Mouse (Mus musculus): ENCODE measurements at regions not wholly inside any gene's neighbourhood (a gene's known extent, or its start where the extent isn't known, plus 50 kb on each side); places are given as distances from the start of the nearest gene placed in this dataset.
A peak's percentile ranks its signal among the peaks of the same experiment; 100 is the strongest.
"Not testable (repeated sequence)": the region's sequence is repeated elsewhere in the genome, so short reads cannot be mapped to it uniquely, and the experiment has no call there.

GRCm38 (mm10) chr12:20802027-20802426 lies 188.2 kb upstream of the Asap2 start:
- not testable (repeated sequence) for DNase-seq; H3K4me1 ChIP-seq (ENCODE audit: control insufficient read depth, insufficient read depth, low read length); H3K27me3 ChIP-seq (ENCODE audit: control insufficient read depth, insufficient read depth, low read length); H3K9ac ChIP-seq (replicated peaks; ENCODE audit: low read length); H3K4me2 ChIP-seq (ENCODE audit: low read length); H3K27ac ChIP-seq (replicated peaks; ENCODE audit: low read depth, low read length); H3K36me3 ChIP-seq (ENCODE audit: control insufficient read depth, insufficient read depth, low read length); ATAC-seq (ENCODE audit: low FRiP score, low TSS enrichment); H3K4me3 ChIP-seq (replicated peaks; ENCODE audit: low read depth, low read length)
- H3K9me3 ChIP-seq (ENCODE audit: control insufficient read depth, low read length): peaks cover 10% of the 10 kb centered on the region; the same call in 1 of the 2 replicates
- 74% methylated on average over 4 of the region's 4 CpGs for WGBS

- H3K27ac ChIP-seq (replicated peaks; ENCODE audit: low read depth, low read length); H3K9ac ChIP-seq (replicated peaks; ENCODE audit: low read length); H3K4me2 ChIP-seq (ENCODE audit: low read length); ATAC-seq (ENCODE audit: low FRiP score, low TSS enrichment); H3K27me3 ChIP-seq (ENCODE audit: control insufficient read depth, insufficient read depth, low read length); H3K4me3 ChIP-seq (replicated peaks; ENCODE audit: low read depth, low read length); DNase-seq; H3K36me3 ChIP-seq (ENCODE audit: control insufficient read depth, insufficient read depth, low read length); H3K4me1 ChIP-seq (ENCODE audit: control insufficient read depth, insufficient read depth, low read length): not testable (repeated sequence)
- WGBS: 87% methylated on average over 4 of the region's 5 CpGs
- peaks cover 14% of the 10 kb centered on the region for H3K9me3 ChIP-seq (ENCODE audit: control insufficient read depth, low read length)
These were observed 184.8 kb upstream of the Asap2 start for GRCm38 (mm10) chr12:20805466-20805865.

- Histone ChIP-seq H3K9ac (replicated peaks; ENCODE audit: low read length) (no peak overlapping the region), H3K36me3 (ENCODE audit: control insufficient read depth, insufficient read depth, low read length) (no peaks in the 10 kb centered on the region), H3K9me3 (ENCODE audit: control insufficient read depth, low read length) (peaks cover 16% of the 10 kb centered on the region), H3K4me1 (ENCODE audit: control insufficient read depth, insufficient read depth, low read length) (no peaks in the 10 kb centered on the region), H3K4me2 (ENCODE audit: low read length) (no peak overlapping the region), H3K4me3 (replicated peaks; ENCODE audit: low read depth, low read length) (no peak overlapping the region), H3K27ac (replicated peaks; ENCODE audit: low read depth, low read length) (no peak overlapping the region), H3K27me3 (ENCODE audit: control insufficient read depth, insufficient read depth, low read length) (no peaks in the 10 kb centered on the region)
- ATAC-seq (ENCODE audit: low FRiP score, low TSS enrichment) (no peak), DNase-seq (no peak)
- 89% methylated on average over 2 of the region's 2 CpGs for WGBS
These were observed 183.6 kb upstream of the Asap2 start for GRCm38 (mm10) chr12:20806681-20807080.

- DNase-seq; H3K4me3 ChIP-seq (replicated peaks; ENCODE audit: low read depth, low read length); H3K4me2 ChIP-seq (ENCODE audit: low read length); H3K9ac ChIP-seq (replicated peaks; ENCODE audit: low read length); H3K27ac ChIP-seq (replicated peaks; ENCODE audit: low read depth, low read length); H3K4me1 ChIP-seq (ENCODE audit: control insufficient read depth, insufficient read depth, low read length); H3K27me3 ChIP-seq (ENCODE audit: control insufficient read depth, insufficient read depth, low read length); H3K36me3 ChIP-seq (ENCODE audit: control insufficient read depth, insufficient read depth, low read length); ATAC-seq (ENCODE audit: low FRiP score, low TSS enrichment): not testable (repeated sequence)
- peaks cover 49% of the 10 kb centered on the region for H3K9me3 ChIP-seq (ENCODE audit: control insufficient read depth, low read length)
- 82% methylated on average over 6 of the region's 6 CpGs for WGBS
These were observed 176.4 kb upstream of the Asap2 start for GRCm38 (mm10) chr12:20813836-20814235.

DNA sequence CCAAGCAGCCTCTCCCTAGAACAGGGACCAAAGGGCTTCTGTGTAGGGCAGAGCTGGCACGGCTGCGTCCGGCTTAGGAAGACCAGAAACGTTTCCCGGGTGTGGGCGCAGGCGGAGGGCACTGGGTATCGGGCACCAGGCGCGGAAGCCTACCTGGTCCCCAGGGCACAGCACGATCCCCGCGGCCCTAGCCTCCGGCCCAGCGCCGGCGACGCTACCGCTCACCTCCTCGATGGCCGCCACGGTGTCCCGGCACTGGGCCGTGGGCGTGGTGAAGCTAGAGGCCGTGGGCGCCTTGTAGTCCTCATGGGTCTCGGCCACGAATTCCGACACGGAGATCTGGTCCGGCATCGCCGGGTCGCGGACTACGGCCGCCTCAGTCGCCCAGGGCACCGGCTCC lies 175.1 kb upstream of the Asap2 start:
- WGBS: 36% methylated on average over 40 of the region's 40 CpGs
- not testable (repeated sequence) for H3K27me3 ChIP-seq (ENCODE audit: control insufficient read depth, insufficient read depth, low read length); H3K9ac ChIP-seq (replicated peaks; ENCODE audit: low read length); H3K4me1 ChIP-seq (ENCODE audit: control insufficient read depth, insufficient read depth, low read length); H3K36me3 ChIP-seq (ENCODE audit: control insufficient read depth, insufficient read depth, low read length); H3K27ac ChIP-seq (replicated peaks; ENCODE audit: low read depth, low read length); H3K4me2 ChIP-seq (ENCODE audit: low read length); ATAC-seq (ENCODE audit: low FRiP score, low TSS enrichment); DNase-seq; H3K4me3 ChIP-seq (replicated peaks; ENCODE audit: low read depth, low read length)
- peaks cover 46% of the 10 kb centered on the region for H3K9me3 ChIP-seq (ENCODE audit: control insufficient read depth, low read length)

GRCm38 (mm10) chr12:20815599-20815998 lies 174.7 kb upstream of the Asap2 start:
- H3K27me3 ChIP-seq (ENCODE audit: control insufficient read depth, insufficient read depth, low read length): no peaks in the 10 kb centered on the region
- peak; percentile 1 for DNase-seq
- H3K9me3 ChIP-seq (ENCODE audit: control insufficient read depth, low read length): peaks cover 42% of the 10 kb centered on the region
- ATAC-seq (ENCODE audit: low FRiP score, low TSS enrichment): no peak
- no peak overlapping the region for H3K27ac ChIP-seq (replicated peaks; ENCODE audit: low read depth, low read length)
- no peaks in the 10 kb centered on the region for H3K4me1 ChIP-seq (ENCODE audit: control insufficient read depth, insufficient read depth, low read length)
- no peaks in the 10 kb centered on the region for H3K36me3 ChIP-seq (ENCODE audit: control insufficient read depth, insufficient read depth, low read length)
- H3K4me3 ChIP-seq (replicated peaks; ENCODE audit: low read depth, low read length): 0 out of 2 replicates have a peak overlapping the region, but pooled peaks have one; percentile 2
- no peak overlapping the region for H3K9ac ChIP-seq (replicated peaks; ENCODE audit: low read length)
- WGBS: 18% methylated on average over 34 of the region's 38 CpGs
- H3K4me2 ChIP-seq (ENCODE audit: low read length): no peak overlapping the region

GRCm38 (mm10) chr12:20843661-20844320 lies 146.5 kb upstream of the Asap2 start:
- not testable (repeated sequence) for ATAC-seq (ENCODE audit: low FRiP score, low TSS enrichment); H3K36me3 ChIP-seq (ENCODE audit: control insufficient read depth, insufficient read depth, low read length); H3K4me3 ChIP-seq (replicated peaks; ENCODE audit: low read depth, low read length); H3K27ac ChIP-seq (replicated peaks; ENCODE audit: low read depth, low read length); H3K9ac ChIP-seq (replicated peaks; ENCODE audit: low read length); H3K4me2 ChIP-seq (ENCODE audit: low read length); H3K27me3 ChIP-seq (ENCODE audit: control insufficient read depth, insufficient read depth, low read length); DNase-seq; H3K4me1 ChIP-seq (ENCODE audit: control insufficient read depth, insufficient read depth, low read length)
- peaks cover 26% of the 10 kb centered on the region for H3K9me3 ChIP-seq (ENCODE audit: control insufficient read depth, low read length)
- WGBS: 72% methylated on average over 4 of the region's 4 CpGs

DNA sequence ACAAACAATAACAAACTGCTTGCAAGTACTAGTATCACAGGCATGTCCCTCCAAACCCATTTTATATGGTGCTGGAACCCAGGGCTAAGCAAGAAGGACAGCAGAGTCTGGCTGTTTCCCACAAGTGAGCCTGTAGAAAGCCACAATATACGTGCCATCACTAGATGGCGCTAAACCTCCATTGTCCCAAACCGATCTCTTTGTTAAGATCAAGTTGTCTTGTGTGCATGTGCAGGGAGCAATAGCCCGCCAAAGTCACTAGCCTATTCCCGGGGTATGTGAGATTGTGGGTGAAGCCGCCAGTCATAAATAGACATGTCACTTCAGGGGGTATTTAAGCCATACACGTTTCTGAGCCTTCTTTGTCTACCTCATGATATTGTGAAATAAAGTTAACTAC lies 145.4 kb upstream of the Asap2 start:
- H3K9me3 ChIP-seq (ENCODE audit: control insufficient read depth, low read length): peaks cover 26% of the 10 kb centered on the region
- not testable (repeated sequence) for H3K4me1 ChIP-seq (ENCODE audit: control insufficient read depth, insufficient read depth, low read length); H3K36me3 ChIP-seq (ENCODE audit: control insufficient read depth, insufficient read depth, low read length); H3K9ac ChIP-seq (replicated peaks; ENCODE audit: low read length); H3K27ac ChIP-seq (replicated peaks; ENCODE audit: low read depth, low read length); H3K4me2 ChIP-seq (ENCODE audit: low read length); ATAC-seq (ENCODE audit: low FRiP score, low TSS enrichment); H3K27me3 ChIP-seq (ENCODE audit: control insufficient read depth, insufficient read depth, low read length)
- 0 out of 2 replicates have a peak overlapping the region, but pooled peaks have one; percentile 5 for H3K4me3 ChIP-seq (replicated peaks; ENCODE audit: low read depth, low read length)
- peak; percentile 57 for DNase-seq
- 64% methylated on average over 7 of the region's 7 CpGs for WGBS

- Histone ChIP-seq H3K9ac (replicated peaks; ENCODE audit: low read length) (no peak overlapping the region), H3K27ac (replicated peaks; ENCODE audit: low read depth, low read length) (no peak overlapping the region), H3K4me2 (ENCODE audit: low read length) (no peak overlapping the region), H3K36me3 (ENCODE audit: control insufficient read depth, insufficient read depth, low read length) (no peaks in the 10 kb centered on the region), H3K4me3 (replicated peaks; ENCODE audit: low read depth, low read length) (0 out of 2 replicates have a peak overlapping the region, but pooled peaks have one; percentile 5), H3K27me3 (ENCODE audit: control insufficient read depth, insufficient read depth, low read length) (no peaks in the 10 kb centered on the region), H3K9me3 (ENCODE audit: control insufficient read depth, low read length) (peaks cover 25% of the 10 kb centered on the region), H3K4me1 (ENCODE audit: control insufficient read depth, insufficient read depth, low read length) (no peaks in the 10 kb centered on the region)
- 56% methylated on average over 17 of the region's 17 CpGs for WGBS
- DNase-seq: peak; percentile 0
- no peak for ATAC-seq (ENCODE audit: low FRiP score, low TSS enrichment)
These were observed 145.0 kb upstream of the Asap2 start for GRCm38 (mm10) chr12:20845297-20845696.
